Mouse (Mus musculus) ES-E14 (cell line): ENCODE data around the gene T2.

ENCODE experiments used
- CHD2 ChIP-seq: IDR thresholded peaks from 2 replicates; pipeline ENCODE4 v1.6.1; 2014; ENCODE audit warnings: mild to moderate bottlenecking, low read depth, low read length, inconsistent platforms
- HCFC1 ChIP-seq: IDR thresholded peaks from 2 replicates; pipeline ENCODE4 v1.6.1; 2012; ENCODE audit warnings: low read length, inconsistent platforms, borderline replicate concordance; ENCODE audit not compliant: insufficient read depth
- MAFK ChIP-seq: IDR thresholded peaks from 2 replicates; pipeline ENCODE4 v1.6.1; 2014; ENCODE audit warnings: mild to moderate bottlenecking, low read depth, low read length, inconsistent platforms; ENCODE audit not compliant: insufficient read depth
- ZC3H11A ChIP-seq: IDR thresholded peaks from 2 replicates; pipeline ENCODE4 v1.6.1; 2012; ENCODE audit warnings: low read depth, mild to moderate bottlenecking, inconsistent platforms, low read length, borderline replicate concordance
- ZNF384 ChIP-seq: IDR thresholded peaks from 2 replicates; pipeline ENCODE4 v1.6.1; 2012; ENCODE audit warnings: low read depth, low read length, inconsistent platforms

DNA sequence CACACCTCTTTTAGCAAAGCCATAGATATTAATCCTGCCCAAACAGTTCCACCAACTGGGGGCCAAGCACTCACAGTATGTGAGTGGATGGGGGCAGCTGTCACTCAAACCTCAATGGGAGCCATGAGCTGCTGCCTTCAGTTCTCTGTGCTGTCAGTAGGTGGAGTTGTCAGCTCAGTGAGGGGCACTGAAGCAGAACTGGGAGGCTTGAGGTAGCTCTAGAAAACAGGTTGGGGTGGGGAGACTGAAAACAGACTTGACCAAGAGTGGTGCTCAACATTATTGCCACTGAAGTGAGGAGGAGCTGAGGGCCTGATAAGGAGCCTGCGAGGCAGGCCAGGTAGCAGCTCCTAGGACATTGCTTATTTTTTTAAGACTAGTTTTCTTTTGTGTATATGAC lies 39.5 kb upstream of the T2 start:
- TF ChIP-seq MAFK = no peak
- no peak for TF ChIP-seq ZC3H11A
- TF ChIP-seq CHD2 = no peak
- TF ChIP-seq HCFC1 = no peak
- no peak for TF ChIP-seq ZNF384
